In genomic region chr1:130744961-130745360, GRCm38 (mm10) we compare ENCODE assay signal across 24 mouse cellular contexts. TPM values are rescaled to one million over a fixed set of nuclear protein-coding genes. Genes with fewer than 3 reads are reported as not detected.
"Had no signal": no experiment of that assay in that cellular context is flagged by ENCODE, and none has a peak within 500 bp of the region (broad histone marks: within the 10 kb centered on the region; RNA-seq: fewer than 3 reads in every experiment).

No protein-coding gene starts in this region.

- H3K27ac ChIP-seq: kidney, embryonic 15.5 days; left cerebral cortex, adult 2 months; lung, embryonic 15.5 days; midbrain, embryonic 10.5 days; neural tube, embryonic 13.5 days had no signal

- H3K4me2 ChIP-seq: kidney, embryonic 15.5 days; lung, embryonic 15.5 days; neural tube, embryonic 13.5 days had no signal

- H3K9me3 ChIP-seq: kidney, embryonic 15.5 days; lung, embryonic 15.5 days; megakaryocyte, embryonic 14.5 days; midbrain, embryonic 10.5 days; neural tube, embryonic 13.5 days had no signal

- H3K9ac ChIP-seq: kidney, embryonic 15.5 days; lung, embryonic 15.5 days; neural tube, embryonic 13.5 days had no signal

- H3K4me3 ChIP-seq: kidney, embryonic 15.5 days; left cerebral cortex, adult 2 months; lung, embryonic 15.5 days; megakaryocyte, embryonic 14.5 days; midbrain, embryonic 10.5 days; neural tube, embryonic 13.5 days had no signal

- H3K36me3 ChIP-seq: kidney, embryonic 15.5 days; lung, embryonic 15.5 days; midbrain, embryonic 10.5 days; neural tube, embryonic 13.5 days had no signal

- H3K27me3 ChIP-seq: kidney, embryonic 15.5 days; lung, embryonic 15.5 days; megakaryocyte, embryonic 14.5 days; neural tube, embryonic 13.5 days had no signal

- H3K4me1 ChIP-seq: neural tube, embryonic 13.5 days had no signal

- DNase-seq: kidney, adult 2 months; kidney, postnatal 10 days; kidney, postnatal 36 days; layer of hippocampus, postnatal 36 days; lung, adult 18-20 months; midbrain, embryonic 14.5 days; retina, postnatal 1 day; right cerebral cortex, postnatal 25 days; thymus, adult 18-20 months; thymus, postnatal 36 days had no signal

RNA-seq across cellular contexts. Expression of gene Gm29427, which starts 29.4 kb away (rescaled TPM):
- total RNA-seq: layer of hippocampus, postnatal 10 days; layer of hippocampus, postnatal 36 days; left cerebral cortex, adult 2 months; left cerebral cortex, postnatal 10 days; left cerebral cortex, postnatal 36 days; neutrophil, adult 5-6 weeks had no signal
- polyA plus RNA-seq: kidney, adult 2 months; kidney, embryonic 15.5 days; limb, embryonic 11.5 days; limb, embryonic 14.5 days; lung, embryonic 15.5 days; midbrain, embryonic 10.5 days; midbrain, embryonic 14.5 days; neural tube, embryonic 13.5 days; spleen, adult 2 months had no signal

RNA-seq across cellular contexts. Expression of gene Fcamr, which starts 55.7 kb away (rescaled TPM):
- total RNA-seq: layer of hippocampus, adult 8-10 months; layer of hippocampus, postnatal 10 days; layer of hippocampus, postnatal 36 days; left cerebral cortex, adult 2 months; left cerebral cortex, postnatal 10 days; left cerebral cortex, postnatal 36 days; neutrophil, adult 5-6 weeks had no signal
- polyA plus RNA-seq: kidney, embryonic 15.5 days; limb, embryonic 11.5 days; lung, embryonic 15.5 days; midbrain, embryonic 10.5 days; midbrain, embryonic 14.5 days; neural tube, embryonic 13.5 days had no signal
